Mouse (Mus musculus) thymus, adult 2 months (tissue): ENCODE data around the gene Slc12a8. TPM values are rescaled to one million over a fixed set of nuclear protein-coding genes. Genes with fewer than 3 reads are reported as not detected.
A peak's percentile ranks its signal among the peaks of the same experiment; 100 is the strongest.

Source experiments
- DNase-seq: peaks from one replicate; pipeline ENCODE4 v3.0.0; 2021
- H3K27ac ChIP-seq: fragments of 200-500 bp; 2 replicates; pipeline ENCODE4 v1.5.1; 2012; ENCODE audit warnings: low read length, control low read depth; ENCODE audit not compliant: control insufficient read depth, insufficient read depth
- H3K27me3 ChIP-seq: fragments of 200-500 bp; 2 replicates; pipeline ENCODE4 v1.6.1; 2012; ENCODE audit warnings: mild to moderate bottlenecking, low read length, moderate library complexity, mixed read lengths; ENCODE audit not compliant: control insufficient read depth, insufficient read depth
- H3K36me3 ChIP-seq: fragments of 200-500 bp; 2 replicates; pipeline ENCODE4 v1.6.1; 2012; ENCODE audit warnings: mild to moderate bottlenecking, low read length, moderate library complexity; ENCODE audit not compliant: control insufficient read depth, insufficient read depth
- H3K4me1 ChIP-seq: fragments of 200-500 bp; replicated peaks from 2 replicates; pipeline ENCODE4 v1.6.1; 2012; ENCODE audit warnings: low read length; ENCODE audit not compliant: control insufficient read depth, insufficient read depth
- H3K4me3 ChIP-seq: fragments of 200-500 bp; 2 replicates; pipeline ENCODE4 v1.5.1; 2012; ENCODE audit warnings: mild to moderate bottlenecking, low read length, control low read depth, moderate library complexity; ENCODE audit not compliant: control insufficient read depth, insufficient read depth
- CTCF ChIP-seq: fragments of 200-500 bp; IDR thresholded peaks from 2 replicates; pipeline ENCODE4 v1.5.1; 2012; ENCODE audit warnings: mild to moderate bottlenecking, control low read depth, low read length, moderate library complexity, borderline replicate concordance; ENCODE audit not compliant: control insufficient read depth, poor library complexity, insufficient read depth; ENCODE audit errors: extremely low read depth
- POLR2A ChIP-seq: fragments of 200-500 bp; IDR thresholded peaks from 2 replicates; pipeline ENCODE4 v1.6.1; 2012; ENCODE audit warnings: mild to moderate bottlenecking, low read length, control low read depth, moderate library complexity; ENCODE audit not compliant: control insufficient read depth, poor library complexity, insufficient read depth; ENCODE audit errors: extremely low read depth
- WGBS: fragments of 180-500 bp; shearing (Covaris S2); methylation state at CpG from one replicate; pipeline ENCODE4 v1.1.7; 2018; 5-methylcytosine and 5-hydroxymethylcytosine counted together
- polyA plus RNA-seq: library from polyadenylated mRNA; depleted of rRNA; stranded (reverse); fragments of >200 nt; gene quantifications from 2 replicates; pipeline ENCODE4 v1.2.3, GENCODE M21; 2012

Gene Slc12a8
- polyA plus RNA-seq, 1 experiment: 0.51 TPM

DNA sequence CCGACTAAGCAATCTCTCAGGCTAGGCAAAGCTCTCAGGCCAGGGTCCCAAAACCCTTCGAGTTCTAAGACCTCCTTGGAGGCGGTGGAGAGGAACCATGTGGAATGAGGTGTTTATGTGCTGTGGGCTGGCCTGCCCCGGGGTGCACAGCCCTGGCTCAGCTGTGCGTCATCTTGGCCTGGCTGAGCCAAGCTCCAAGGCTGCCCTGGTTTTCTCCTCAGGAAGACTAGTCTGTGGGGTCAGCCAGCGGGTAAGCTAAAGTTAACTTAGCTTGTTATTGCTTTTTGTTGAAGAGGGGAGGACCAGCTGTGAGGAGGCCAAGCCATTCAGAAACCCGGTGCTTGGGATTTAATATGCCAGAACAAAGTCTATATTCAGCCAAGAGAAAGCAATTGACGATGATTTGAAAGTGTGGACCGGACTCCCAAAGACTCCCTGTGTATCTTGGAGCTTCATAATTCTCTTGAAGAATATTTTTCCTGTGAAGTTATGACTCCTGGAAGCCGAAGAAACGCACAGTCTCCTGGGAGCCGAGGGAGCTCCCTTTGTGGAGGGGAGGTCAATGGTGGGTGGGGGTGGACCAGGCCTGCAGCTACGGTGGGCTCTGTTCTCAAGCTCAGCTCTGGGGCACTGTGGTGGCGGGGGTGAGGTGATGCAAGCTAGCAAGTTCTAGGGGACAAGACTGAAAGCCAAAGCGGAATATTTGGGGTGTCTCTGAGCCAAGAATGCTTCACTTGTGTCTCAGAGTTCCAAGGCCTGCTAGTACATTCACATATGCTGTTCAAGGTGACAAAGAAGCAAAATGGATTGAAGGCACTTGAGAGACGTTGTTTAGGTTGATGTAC lies 70.4 kb downstream of the Slc12a8 start:
- no peak for DNase-seq
- WGBS: 94% methylated on average over 16 of the region's 16 CpGs
- Histone ChIP-seq H3K27me3 (no peaks in the 10 kb centered on the region), H3K27ac (no peak overlapping the region), H3K4me1 (peaks cover 21% of the 10 kb centered on the region), H3K4me3 (no peak overlapping the region), H3K36me3 (no peaks in the 10 kb centered on the region)
- no peak for TF ChIP-seq CTCF
- TF ChIP-seq POLR2A: no peak

DNA sequence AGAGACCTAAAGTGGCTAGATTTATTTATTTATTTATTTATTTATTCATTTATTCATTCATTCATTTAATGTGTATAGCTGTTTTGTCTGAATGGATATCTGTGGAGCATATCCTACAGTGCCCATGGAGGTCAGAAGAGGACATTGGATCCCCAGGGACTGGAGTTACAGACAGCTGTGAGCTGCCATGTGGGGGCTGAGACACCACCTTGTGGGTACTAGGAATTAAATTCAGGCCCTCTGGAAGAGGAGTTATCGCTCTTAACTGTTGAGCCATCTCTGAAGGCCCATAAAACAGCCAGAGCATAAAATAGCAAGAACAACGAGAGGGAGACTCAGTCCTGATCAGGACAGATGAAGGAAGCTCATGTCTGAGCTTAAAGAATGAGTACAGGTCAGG lies 71.7 kb downstream of the Slc12a8 start:
- H3K36me3 ChIP-seq: no peaks in the 10 kb centered on the region
- WGBS: 89% methylated on average over 2 of the region's 2 CpGs
- no peaks in the 10 kb centered on the region for H3K27me3 ChIP-seq
- DNase-seq: no peak
- peaks cover 16% of the 10 kb centered on the region for H3K4me1 ChIP-seq
- no peak overlapping the region for H3K4me3 ChIP-seq
- TF ChIP-seq POLR2A (no peak), CTCF (no peak)
- H3K27ac ChIP-seq: no peak overlapping the region

GRCm38 (mm10) chr16:33590438-33590837 lies 73.3 kb downstream of the Slc12a8 start:
- DNase-seq: no peak
- 93% methylated on average over 3 of the region's 3 CpGs for WGBS
- Histone ChIP-seq H3K27ac (no peak overlapping the region), H3K27me3 (no peaks in the 10 kb centered on the region), H3K4me3 (no peak overlapping the region), H3K4me1 (0 out of 2 replicates have a peak, but pooled peaks cover 4% of the 10 kb centered on the region), H3K36me3 (no peaks in the 10 kb centered on the region)
- TF ChIP-seq POLR2A (no peak), CTCF (no peak)

DNA sequence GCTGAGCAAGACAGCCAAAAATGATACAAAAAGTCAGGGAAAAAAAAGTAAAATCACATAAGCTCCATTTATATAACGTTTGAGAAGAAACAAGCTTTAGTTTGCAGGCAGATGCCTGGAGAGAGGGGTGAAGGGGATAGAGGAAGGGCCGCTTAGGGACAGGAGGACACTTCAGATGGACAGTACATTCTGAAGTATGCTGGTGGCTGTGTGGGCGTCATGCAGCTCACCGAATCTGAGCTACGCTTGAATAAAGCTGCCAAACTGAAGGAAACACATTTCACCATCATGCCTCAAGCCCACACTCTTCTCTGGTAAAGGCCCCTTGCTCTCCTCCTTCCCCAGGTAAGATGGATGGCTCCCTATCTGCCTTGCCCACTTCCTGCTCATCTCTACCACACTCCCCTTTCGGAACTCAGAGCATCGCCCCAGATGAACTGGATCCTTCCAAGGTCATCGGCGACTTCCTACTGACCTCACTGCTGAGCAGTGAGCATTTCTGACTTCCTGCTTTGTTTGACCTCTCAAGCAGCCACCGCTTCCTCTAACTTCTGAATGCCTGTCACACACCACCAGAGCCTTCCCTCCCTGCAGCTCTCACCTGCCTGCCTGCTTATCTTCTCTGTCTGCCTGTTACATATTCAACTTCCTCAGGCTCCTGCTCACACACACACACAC lies 74.4 kb downstream of the Slc12a8 start:
- Histone ChIP-seq H3K27ac (no peak overlapping the region), H3K27me3 (no peaks in the 10 kb centered on the region)
- peak; percentile 2 for DNase-seq

GRCm38 (mm10) chr16:33592286-33592685 lies 75.2 kb downstream of the Slc12a8 start:
- Histone ChIP-seq H3K27me3 (no peaks in the 10 kb centered on the region), H3K27ac (no peak overlapping the region), H3K4me1 (0 out of 2 replicates have a peak, but pooled peaks cover 4% of the 10 kb centered on the region), H3K36me3 (no peaks in the 10 kb centered on the region), H3K4me3 (no peak overlapping the region)
- TF ChIP-seq POLR2A (no peak), CTCF (no peak)
- WGBS: 97% methylated on average over 5 of the region's 5 CpGs
- DNase-seq: no peak

More for the DNA sequence above, 74.4 kb downstream of the Slc12a8 start:
- Histone ChIP-seq H3K4me1 (0 out of 2 replicates have a peak, but pooled peaks cover 4% of the 10 kb centered on the region), H3K4me3 (no peak overlapping the region), H3K36me3 (no peaks in the 10 kb centered on the region)
- TF ChIP-seq POLR2A (no peak), CTCF (no peak)
- WGBS: 57% methylated on average over 10 of the region's 10 CpGs

DNA sequence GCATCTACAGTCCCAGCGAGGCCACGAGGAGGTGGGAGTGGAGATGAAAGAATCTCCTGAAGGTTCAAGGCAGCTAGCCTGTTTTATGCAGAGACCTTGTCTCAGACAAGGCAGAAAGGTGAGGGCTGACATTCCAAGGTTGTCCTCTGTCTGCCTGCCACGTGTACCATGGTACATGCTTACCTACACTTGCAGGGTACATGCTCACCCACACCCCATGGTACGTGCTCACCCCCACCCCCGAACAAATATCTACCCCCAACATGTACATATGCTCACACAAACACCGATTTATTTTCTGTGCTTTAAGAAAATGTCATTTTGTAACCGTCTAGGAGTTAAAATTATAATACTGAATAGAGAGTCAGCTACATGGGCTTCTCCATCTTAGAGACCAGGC lies 76.3 kb downstream of the Slc12a8 start:
- Histone ChIP-seq H3K27ac (no peak overlapping the region), H3K36me3 (no peaks in the 10 kb centered on the region), H3K4me3 (no peak overlapping the region), H3K4me1 (0 out of 2 replicates have a peak, but pooled peaks cover 4% of the 10 kb centered on the region), H3K27me3 (no peaks in the 10 kb centered on the region)
- WGBS: 90% methylated on average over 7 of the region's 7 CpGs
- TF ChIP-seq CTCF (no peak), POLR2A (no peak)
- no peak for DNase-seq
